Mouse (Mus musculus): ENCODE data around the gene Filip1.

GRCm38 (mm10) chr9:79973582-79973981 lies 39.1 kb downstream of the Filip1 start:
- TF ChIP-seq JUND (IDR thresholded peaks at IDR 0.05; ENCODE audit: low read depth, low read length) (no peak), HCFC1 (IDR thresholded peaks at IDR 0.05; ENCODE audit: low read depth, low read length) (no peak), CTCF (IDR thresholded peaks at IDR 0.05 in 2 of 3, conservative IDR thresholded peaks at IDR 0.05 in 1 of 3; ENCODE audit: control insufficient read depth in 1 of 3, insufficient read depth in 1 of 3, low read depth in 2 of 3, low read length in 3 of 3, poor library complexity in 1 of 3, severe bottlenecking in 1 of 3) (no peak; a peak in 1 of 6 replicates), POLR2A (IDR thresholded peaks at IDR 0.05; ENCODE audit: control insufficient read depth in 1 of 2, insufficient read depth in 1 of 2, low read depth in 1 of 2, low read length in 2 of 2, poor library complexity in 1 of 2) (no peak), RCOR1 (IDR thresholded peaks at IDR 0.05; ENCODE audit: low read depth, low read length) (no peak), MEF2A (IDR thresholded peaks at IDR 0.05; ENCODE audit: extremely low read depth, insufficient replicate concordance, low read depth, low read length, poor library complexity, severe bottlenecking) (no peak), CHD2 (IDR thresholded peaks at IDR 0.05; ENCODE audit: low read length) (no peak), SMC3 (IDR thresholded peaks at IDR 0.05; ENCODE audit: low read depth, low read length) (no peak), SIN3A (IDR thresholded peaks at IDR 0.05; ENCODE audit: low read length) (no peak), EP300 (IDR thresholded peaks at IDR 0.05; ENCODE audit: low read depth in 1 of 2, low read length in 2 of 2) (no peak), UBTF (IDR thresholded peaks at IDR 0.05; ENCODE audit: borderline replicate concordance, insufficient read depth, low read depth, low read length) (no peak), ETS1 (IDR thresholded peaks at IDR 0.05; ENCODE audit: low read depth, low read length) (no peak), ZNF384 (IDR thresholded peaks at IDR 0.05; ENCODE audit: low read depth, low read length) (no peak), USF1 (IDR thresholded peaks at IDR 0.05; ENCODE audit: low read depth, low read length) (no peak)

Data from MEL (cell line).